Mouse (Mus musculus) right cerebral cortex, adult 2 months (tissue): ENCODE data around the gene Iyd.
"Not testable (repeated sequence)": the region's sequence is repeated elsewhere in the genome, so short reads cannot be mapped to it uniquely, and the experiment has no call there.

ENCODE experiments used
- DNase-seq, 2 experiments: peaks; one replicate each; pipeline ENCODE4 v3.0.0; 2021 to 2022; ENCODE audit warnings: low spot score in 2 of 2

Iyd gene

GRCm38 (mm10) chr10:3540003-3540827 lies at the start of gene Iyd:
Iyd (plus strand) TSS chr10:3540240.
- DNase-seq = no peak

DNA sequence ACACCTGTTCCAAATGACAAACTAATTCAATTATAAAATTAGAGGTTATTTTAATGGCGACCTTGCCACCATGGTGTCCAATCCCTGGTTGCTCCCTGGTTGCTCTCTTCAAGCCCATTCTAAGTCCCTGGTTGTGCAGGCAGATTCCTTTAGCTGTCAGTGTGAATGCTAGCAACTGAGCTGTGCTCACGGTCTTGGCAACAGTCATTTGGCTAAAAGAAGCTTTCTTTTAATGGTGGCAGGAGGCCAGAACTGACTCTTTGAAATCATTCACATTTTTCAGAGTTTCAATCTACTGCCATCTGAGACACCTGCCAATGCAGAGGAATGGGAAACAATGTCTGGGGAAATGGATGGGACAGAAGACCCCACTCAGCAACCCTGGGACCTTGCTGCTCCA lies 43.2 kb upstream of the Iyd start:
- DNase-seq = peak in 1 of 2 experiments; percentile 15

DNA sequence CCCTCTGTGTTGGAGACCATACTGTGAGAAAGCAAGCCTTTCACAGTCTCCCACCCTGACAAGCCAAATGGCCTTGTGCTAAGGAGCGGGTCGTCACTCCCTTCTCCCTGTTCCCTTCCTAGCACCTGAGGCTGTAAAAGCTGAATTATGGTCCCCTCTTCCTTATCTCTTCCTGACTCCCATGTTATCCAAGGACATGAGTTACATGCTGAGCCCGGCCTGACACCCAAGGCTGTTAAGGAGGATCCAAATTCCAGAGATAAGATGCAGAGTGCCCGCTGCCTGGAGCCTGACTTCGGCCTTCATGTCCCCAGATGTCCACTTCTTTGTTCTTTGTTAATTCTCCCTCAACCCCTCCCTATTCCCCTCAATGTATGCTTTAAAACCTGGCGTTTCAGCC lies 39.2 kb upstream of the Iyd start:
- DNase-seq = not testable (repeated sequence)

DNA sequence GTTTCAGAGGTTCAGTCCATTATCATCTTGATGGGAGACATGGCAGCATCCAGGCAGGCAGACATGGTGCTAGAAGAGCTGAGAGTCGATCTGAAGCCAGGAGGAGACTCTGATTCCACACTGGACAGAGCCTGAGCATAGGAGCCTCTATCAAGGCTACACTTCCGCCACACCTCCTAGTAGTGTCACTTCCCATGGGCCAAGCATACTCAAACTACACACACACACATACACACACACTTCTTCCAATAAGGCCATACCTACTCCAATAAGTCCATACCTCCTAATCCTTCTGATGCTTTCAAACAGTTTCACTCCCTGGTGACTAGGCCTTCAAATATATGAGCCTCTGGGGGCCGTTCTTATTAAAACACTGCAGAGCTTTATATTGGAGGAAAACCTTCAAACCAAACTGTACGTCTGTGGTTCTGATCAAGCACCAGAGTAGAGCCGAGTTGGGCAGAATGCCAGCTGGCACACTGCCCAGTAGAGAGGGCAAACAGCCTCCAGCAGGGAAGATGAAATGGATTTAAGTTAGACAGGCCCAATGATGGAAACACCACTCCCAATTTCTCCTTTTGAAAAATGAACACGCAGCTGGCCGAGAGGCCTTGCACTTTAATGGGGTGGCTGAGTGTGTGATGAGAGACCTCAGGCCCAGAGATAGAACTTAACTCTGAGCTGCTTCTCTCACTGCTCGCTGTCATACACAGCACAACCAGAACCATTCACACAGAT lies 32.4 kb upstream of the Iyd start:
- peak; percentile 51 to 62 for DNase-seq

DNA sequence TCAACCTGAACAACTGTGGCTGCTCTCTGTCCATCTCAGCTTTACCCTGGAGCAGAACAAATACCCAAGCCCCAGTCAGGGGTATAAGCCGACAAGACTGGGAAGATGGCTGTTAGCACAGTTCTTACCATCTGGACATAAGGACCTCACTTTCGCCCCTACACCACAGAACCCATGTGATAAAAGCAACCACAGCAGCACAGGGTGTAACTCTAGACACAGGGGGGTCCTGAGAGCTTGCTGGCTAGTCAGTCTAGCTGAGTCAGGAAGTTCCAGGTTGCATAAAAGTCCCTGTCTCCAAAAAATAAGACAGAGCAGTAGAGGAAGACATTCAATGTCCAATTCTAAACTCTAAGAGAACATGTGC lies 31.8 kb upstream of the Iyd start:
- no peak for DNase-seq

DNA sequence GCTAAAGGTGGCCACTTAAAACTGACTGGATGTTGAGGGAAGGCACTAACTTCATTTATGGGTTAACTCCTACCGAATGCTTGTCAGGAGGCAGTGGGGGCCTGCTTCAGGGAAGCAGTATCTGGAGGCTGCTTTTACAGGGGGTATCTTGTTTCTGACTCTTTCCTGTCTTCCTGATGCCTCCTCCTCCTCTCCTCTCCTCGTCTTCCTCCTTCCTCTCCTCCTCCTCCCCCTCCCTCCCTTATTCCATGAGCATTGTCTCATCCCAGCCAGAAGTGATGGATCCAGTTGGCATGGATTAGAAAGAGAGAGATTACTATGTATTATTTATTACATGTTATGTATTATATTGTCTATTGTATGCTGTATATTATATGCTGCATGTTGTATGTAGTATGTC lies 31.3 kb upstream of the Iyd start:
- no peak for DNase-seq

GRCm38 (mm10) chr10:3509663-3510277 lies 30.3 kb upstream of the Iyd start:
- DNase-seq = no peak

DNA sequence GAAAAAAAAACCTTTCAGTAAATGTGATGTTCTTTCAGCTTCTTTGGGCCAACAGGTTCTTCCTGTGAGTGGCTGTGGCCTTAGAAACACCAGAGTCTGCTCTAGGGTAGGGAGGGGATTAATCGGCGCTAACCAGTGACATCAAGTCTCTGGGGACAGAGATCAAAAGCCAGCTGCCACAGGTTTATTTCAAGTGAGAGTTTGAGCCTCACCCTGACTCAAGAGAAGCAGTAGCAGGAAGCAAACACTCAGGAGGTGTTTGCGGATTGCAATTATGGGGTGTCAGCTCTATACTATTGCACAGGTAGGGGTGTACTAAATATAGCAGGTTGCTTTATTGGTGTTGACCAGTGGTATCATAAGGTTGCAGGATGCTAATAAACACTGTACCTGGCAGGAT lies 29.6 kb upstream of the Iyd start:
- no peak for DNase-seq

DNA sequence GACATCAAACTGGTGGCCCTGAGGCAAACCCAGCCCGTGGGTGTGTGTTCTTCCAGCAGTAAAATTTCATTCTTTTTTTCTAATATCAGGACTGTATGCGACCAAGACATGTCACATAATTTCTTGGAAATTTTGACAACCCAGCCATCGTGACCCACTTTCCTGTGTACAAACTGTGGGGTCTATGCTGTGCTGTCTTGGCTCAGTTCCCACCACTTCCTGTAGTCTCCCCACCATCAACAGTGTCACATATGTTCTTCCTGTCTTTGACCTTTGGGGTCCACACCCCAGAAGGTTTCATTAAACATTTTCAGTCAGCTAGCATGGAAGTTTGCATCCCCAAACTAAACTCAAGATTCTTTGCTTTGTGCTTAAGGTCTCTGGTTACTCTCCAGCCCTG lies 28.6 kb upstream of the Iyd start:
- DNase-seq = no peak

- DNase-seq = no peak
These were observed 27.3 kb upstream of the Iyd start for GRCm38 (mm10) chr10:3512620-3513305.

GRCm38 (mm10) chr10:3513947-3514346 lies 26.1 kb upstream of the Iyd start:
- DNase-seq = no peak

DNA sequence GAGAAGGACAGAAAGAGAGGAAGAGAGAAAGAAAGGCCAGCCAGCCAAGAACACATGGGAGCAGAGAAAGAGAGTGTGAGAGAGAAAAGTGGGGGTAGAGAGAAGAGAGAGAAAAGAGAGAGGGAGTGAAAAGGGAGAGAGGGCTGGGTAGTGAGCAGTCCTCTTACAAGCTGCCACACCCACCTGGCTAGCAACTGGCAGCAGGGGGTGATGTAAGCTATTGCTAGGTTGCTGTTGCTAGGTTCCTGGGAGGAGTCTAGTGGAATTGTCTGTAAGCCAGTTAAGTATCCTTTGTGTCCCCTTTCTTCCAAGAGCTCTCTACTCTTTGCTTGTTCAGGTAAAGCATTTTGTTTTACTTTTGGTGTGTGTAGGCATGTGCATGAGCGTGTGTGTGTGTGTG lies 25.4 kb upstream of the Iyd start:
- peak; percentile 20 to 35 for DNase-seq

GRCm38 (mm10) chr10:3516442-3516841 lies 23.6 kb upstream of the Iyd start:
- DNase-seq = no peak

- DNase-seq = peak in 1 of 2 experiments; percentile 18
These were observed 16.8 kb upstream of the Iyd start for GRCm38 (mm10) chr10:3523044-3523793.

DNA sequence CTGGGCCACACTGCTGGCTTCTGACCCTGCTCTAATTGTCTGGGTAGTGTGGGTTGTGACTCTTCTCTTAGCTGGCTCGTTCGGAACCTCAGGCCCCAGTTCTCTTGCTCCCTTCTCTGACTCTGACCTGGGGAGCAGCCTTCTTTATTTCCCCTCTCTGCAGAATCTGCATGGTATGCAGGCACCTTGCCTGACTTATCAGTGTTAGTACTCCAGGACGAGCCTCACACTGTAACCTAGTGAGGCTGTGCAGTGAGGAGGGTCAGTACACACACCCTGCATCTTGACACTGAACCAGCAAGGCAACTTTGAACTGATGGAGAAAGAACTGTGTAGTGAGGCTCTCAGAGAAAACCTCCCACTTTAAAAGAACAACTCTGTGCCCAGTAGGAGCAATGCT lies 15.5 kb upstream of the Iyd start:
- DNase-seq = no peak

- DNase-seq = no peak
These were observed 14.5 kb upstream of the Iyd start for GRCm38 (mm10) chr10:3525420-3526019.

DNA sequence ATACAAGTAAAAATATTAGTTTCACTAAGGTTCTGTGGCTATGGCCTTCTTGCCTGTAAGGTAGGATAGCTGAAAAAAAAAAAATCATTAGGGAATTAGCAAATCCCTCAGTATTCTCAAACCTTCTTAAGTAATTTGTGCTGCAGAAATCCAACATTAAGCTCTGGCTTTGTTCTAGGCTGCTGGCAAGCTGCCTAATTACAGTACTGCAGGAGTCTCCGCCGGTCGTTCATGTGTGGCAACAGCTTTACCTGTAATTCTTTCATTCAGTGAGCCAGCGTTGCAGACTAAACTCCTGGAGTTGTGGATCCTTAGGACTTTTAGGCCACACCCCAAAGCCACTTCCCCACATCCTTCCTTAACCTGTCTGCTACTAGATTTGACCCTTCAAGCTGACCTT lies 10.2 kb upstream of the Iyd start:
- no peak for DNase-seq

DNA sequence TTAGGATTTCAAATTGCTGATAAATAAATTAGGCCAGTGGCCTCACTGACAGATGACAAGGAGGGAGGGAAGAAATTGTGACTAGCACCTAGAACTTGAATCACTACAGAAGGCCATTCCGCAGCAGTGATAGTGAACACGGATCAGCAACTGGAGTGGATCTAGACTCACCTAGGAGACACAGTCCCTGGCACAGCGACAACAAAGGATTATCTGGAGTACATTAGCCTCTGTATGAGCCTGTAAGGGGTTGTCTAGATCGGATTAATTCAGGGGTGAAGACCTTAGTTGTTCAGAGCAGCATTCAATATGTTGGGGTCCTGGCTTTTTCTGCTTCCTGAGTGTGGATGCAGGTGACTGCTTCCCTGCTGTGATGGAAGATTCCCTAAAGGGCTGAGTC lies 9.4 kb upstream of the Iyd start:
- no peak for DNase-seq

- DNase-seq = peak; percentile 89 to 92
These were observed 8.7 kb upstream of the Iyd start for GRCm38 (mm10) chr10:3531375-3531774.

DNA sequence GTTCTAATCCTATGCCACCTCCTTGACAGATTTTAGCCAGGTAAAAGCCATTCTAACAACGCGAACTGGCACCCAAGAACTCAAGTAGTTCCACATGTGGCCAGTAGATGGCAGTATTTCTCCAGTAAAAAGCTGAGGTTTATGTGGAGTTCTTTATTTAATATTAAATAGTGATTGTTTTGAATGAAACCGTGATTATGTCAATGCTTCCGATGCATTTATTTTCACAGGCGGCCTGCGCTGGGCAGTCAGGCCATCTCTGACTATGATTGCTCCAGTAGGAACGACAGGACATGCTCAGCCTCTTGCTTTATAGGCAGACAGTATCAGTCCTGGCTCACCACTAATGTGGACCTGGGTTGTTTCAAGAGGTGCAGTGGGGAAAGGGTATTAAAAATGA lies 5.6 kb upstream of the Iyd start:
- DNase-seq = peak; percentile 47 to 60

DNA sequence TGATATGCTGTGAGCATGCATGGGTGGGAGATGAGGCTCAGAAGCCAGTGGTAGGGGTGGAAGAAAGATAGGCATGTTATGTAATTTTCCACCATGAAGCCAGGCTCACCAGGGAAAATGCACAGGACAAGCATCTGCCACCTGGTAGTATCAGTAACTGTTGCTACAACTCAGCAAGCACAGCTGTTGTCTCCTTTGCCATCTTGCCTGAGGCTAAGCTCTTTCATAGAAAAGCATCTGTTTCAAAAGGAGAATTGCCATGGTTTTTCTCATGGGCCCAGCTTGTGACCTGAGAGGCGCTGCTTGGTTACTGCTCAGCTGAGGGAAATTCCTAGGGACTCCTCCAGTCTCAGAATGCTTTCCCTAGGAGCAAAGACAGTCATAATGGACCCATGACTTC lies 3.7 kb upstream of the Iyd start:
- DNase-seq = no peak
